Mouse (Mus musculus) cortical plate, adult 2 months (tissue): ENCODE data around the gene Dyrk3.

Experiments
- CTCF ChIP-seq: fragments of 200-500 bp; IDR thresholded peaks from 2 replicates; pipeline ENCODE4 v1.5.1; 2011; ENCODE audit warnings: mild to moderate bottlenecking, control low read depth, low read length; ENCODE audit not compliant: insufficient read depth; ENCODE audit errors: extremely low read depth
- POLR2A ChIP-seq: fragments of 200-500 bp; IDR thresholded peaks from 2 replicates; pipeline ENCODE4 v1.6.1; 2011; ENCODE audit warnings: mild to moderate bottlenecking, low read length, control low read depth; ENCODE audit not compliant: insufficient read depth; ENCODE audit errors: extremely low read depth

GRCm38 (mm10) chr1:131167612-131168011 lies 29.5 kb upstream of the Dyrk3 start:
- TF ChIP-seq CTCF (no peak), POLR2A (no peak)
